Mouse (Mus musculus): Measurements from ENCODE around the gene Rpl11.
"Not testable (repeated sequence)": the region's sequence is repeated elsewhere in the genome, so short reads cannot be mapped to it uniquely, and the experiment has no call there.

Gene Rpl11

DNA sequence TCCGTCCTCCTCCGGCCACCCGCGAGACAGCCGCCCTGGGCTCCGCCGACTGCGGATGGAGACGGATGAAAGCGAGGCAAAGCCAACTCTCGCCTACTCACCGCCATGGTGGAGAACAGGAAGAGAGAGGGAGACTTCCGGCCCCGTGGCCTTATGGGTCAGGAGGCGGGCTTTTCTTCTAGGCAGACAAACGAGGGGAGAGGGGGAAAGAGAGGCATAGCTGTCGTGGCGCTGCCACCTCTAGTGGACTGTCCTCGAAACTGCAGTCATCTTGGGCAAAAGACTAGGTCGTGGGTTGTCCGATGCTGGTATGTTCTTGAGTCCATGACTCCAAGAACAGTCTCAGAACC lies at the start of gene Rpl11:
Gene Rpl11, minus strand, starts transcription at position 182 of the 350 bp plus-strand sequence.
- DNase-seq (ENCODE audit: low spot score in 2 of 2) = peak; percentile 95 to 96

DNA sequence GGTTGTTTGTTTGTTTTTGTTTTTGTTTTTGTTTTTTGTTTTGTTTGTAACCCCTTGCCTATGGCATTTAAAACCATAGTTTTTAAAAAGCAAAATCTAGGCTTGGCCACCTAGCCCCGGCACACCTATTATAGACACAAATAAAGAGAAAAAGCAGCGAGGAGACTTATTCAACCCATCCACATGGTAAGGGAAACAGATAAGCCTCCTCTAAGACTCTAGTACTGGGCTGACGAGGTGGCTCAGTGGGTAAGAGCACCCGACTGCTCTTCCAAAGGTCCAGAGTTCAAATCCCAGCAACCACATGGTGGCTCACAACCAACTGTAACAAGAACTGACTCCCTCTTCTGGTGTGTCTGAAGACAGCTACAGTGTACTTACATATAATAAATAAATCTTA lies 48.5 kb upstream of the Rpl11 start:
- not testable (repeated sequence) for DNase-seq (ENCODE audit: low spot score in 2 of 2)

GRCm38 (mm10) chr4:136100396-136101070 lies 47.3 kb upstream of the Rpl11 start:
- DNase-seq (ENCODE audit: low spot score in 2 of 2) = no peak

DNA sequence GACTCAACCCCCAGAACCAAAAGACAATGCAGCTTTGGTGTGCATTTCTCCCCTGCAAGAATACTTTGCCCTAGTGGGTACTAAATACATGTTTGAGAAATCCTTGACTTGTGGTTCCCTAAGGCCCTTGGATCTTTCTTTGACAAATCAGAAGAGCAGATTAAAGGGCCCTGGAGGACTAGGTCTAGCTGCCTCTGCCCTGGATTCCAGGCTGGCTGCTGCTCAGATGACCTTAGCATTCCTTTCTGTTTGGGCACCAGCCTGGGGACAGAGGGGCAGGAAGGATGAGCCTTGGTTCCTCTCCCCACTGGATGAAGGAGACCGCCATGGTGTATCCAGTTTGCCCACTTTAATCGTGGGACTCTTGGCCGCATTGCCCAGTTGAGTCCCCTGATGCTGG lies 45.2 kb upstream of the Rpl11 start:
- DNase-seq (ENCODE audit: low spot score in 2 of 2) = no peak

- DNase-seq (ENCODE audit: low spot score in 2 of 2) = no peak
These were observed 43.4 kb upstream of the Rpl11 start for GRCm38 (mm10) chr4:136096446-136097113.

DNA sequence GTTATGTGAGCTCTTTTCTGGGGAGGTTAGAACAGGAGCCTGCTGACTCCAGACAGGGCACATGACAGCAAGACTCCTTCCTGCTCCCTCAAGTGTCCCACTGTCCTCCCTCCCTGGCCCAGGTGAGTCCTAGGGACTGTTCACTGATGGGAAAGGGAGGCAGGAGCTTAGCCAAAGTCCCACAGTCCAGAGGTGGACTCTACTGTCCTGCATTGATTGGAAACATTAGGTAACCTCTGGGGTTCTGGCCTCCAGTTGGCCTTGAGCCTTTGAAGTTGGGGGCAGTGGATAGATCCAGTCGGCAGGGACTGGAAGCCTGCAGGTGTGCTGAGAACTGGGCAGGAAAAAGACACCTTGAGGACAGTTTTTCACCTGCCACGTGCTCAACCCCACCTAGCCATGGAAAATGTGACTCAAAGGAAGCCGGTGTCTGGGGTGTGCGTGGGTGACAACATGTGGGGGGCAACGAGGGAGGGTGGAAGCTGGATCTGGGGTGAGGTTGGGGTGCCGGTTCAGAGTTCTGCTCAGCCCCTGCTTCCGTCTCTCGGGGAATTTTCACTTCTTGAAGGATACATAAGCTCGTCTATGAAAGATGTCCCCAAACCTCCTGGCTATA lies 42.4 kb upstream of the Rpl11 start:
- DNase-seq (ENCODE audit: low spot score in 2 of 2) = no peak

DNA sequence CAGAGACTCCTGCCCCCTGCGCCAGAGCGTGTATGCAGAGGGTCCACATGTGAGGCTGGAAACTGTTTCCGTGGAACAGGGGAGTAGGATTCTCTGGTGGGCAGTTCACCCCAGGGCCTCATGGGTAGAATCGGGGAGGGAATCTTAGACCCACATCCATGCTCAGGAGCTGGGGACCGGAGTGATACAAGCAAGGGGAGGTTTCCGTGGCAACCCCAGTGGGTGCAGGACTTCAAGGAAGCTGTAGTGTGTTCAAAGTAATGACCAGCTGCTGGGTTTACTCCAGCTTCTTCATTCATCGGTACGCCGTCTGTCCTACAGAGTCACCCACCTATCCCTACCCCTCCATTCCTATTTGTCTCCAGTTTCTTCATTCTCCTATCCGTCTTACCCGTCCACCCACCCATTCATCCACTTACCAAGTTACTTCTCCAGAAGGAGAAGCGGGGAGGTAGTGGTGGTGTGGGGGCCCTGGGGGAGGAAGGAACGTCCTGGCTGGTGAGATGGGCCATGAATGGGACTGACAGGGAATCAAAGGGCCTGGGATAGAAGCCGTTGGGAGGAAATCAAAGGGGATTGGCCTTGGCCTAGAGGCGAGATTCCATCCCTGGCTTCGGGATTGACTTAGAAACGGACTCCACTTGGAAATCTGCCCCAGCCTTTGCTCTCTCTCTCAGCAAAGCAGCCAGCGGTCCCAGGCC lies 41.4 kb upstream of the Rpl11 start:
- peak; percentile 74 to 84 for DNase-seq (ENCODE audit: low spot score in 2 of 2)

- no peak for DNase-seq (ENCODE audit: low spot score in 2 of 2)
These were observed 39.3 kb upstream of the Rpl11 start for GRCm38 (mm10) chr4:136092498-136092897.

- no peak for DNase-seq (ENCODE audit: low spot score in 2 of 2)
These were observed 38.1 kb upstream of the Rpl11 start for GRCm38 (mm10) chr4:136091346-136091745.

DNA sequence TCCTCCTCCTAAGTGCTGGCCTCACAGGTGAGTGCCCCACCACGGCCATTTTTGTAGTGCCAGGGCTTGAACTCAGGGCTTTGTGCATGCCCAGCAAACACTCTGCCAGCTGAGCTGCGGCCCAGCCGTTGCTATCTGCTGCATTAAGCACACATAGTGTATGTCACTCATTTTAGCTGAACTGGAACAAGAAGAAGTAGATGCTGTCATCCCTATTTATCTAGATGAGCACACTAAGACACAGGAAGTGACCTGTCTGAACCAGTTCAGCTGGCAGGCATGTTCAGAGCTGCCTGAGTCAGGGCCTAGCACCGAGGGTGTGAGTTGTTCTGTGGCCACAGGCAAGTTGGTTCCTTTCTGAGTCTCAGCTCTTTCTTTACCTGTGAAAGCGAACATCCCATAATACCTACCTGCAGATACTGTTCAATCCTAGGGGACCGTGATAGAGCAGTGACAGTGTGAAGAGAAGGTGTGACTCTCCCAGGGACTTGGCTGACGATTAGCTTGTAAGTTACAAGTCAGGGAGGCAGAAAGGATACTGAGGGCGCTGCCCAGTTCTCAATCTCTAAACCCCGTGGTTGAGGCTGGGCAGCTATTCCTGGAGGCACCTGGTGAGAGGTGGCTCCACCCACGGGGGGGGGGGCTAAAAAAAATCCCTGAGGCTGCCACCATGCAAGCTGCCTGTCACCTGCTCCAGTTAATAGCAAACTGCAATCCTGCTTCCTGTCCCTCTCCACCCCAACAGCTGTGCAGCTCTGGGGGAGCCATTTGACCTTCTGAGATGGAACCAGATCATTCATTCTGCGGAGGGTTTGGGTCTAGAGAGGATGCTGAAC lies 36.7 kb upstream of the Rpl11 start:
- DNase-seq (ENCODE audit: low spot score in 2 of 2) = no peak

- DNase-seq (ENCODE audit: low spot score in 2 of 2) = no peak
These were observed 35.9 kb upstream of the Rpl11 start for GRCm38 (mm10) chr4:136088971-136089747.

GRCm38 (mm10) chr4:136088364-136088763 lies 35.1 kb upstream of the Rpl11 start:
- DNase-seq (ENCODE audit: low spot score in 2 of 2) = no peak

DNA sequence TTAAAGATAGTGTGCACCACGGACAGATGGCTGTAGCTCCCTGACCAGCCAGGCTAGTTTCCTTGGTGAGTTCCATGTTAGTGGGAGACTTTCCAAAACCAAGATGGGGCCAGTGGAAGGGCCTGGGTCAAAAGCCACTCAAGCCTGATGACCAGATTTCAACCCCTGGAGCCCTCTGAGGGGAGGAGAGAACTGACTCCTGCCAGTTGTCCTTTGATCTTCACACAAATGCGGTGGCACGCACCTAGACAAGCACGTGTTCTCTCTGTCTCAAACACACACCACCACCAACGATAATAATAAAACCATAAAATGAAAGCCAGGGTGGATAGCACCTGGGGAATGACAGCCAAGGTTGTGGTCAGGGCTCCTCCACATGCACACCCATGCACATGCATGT lies 34.0 kb upstream of the Rpl11 start:
- no peak for DNase-seq (ENCODE audit: low spot score in 2 of 2)

- DNase-seq (ENCODE audit: low spot score in 2 of 2) = no peak
These were observed 31.6 kb upstream of the Rpl11 start for GRCm38 (mm10) chr4:136084840-136085239.

DNA sequence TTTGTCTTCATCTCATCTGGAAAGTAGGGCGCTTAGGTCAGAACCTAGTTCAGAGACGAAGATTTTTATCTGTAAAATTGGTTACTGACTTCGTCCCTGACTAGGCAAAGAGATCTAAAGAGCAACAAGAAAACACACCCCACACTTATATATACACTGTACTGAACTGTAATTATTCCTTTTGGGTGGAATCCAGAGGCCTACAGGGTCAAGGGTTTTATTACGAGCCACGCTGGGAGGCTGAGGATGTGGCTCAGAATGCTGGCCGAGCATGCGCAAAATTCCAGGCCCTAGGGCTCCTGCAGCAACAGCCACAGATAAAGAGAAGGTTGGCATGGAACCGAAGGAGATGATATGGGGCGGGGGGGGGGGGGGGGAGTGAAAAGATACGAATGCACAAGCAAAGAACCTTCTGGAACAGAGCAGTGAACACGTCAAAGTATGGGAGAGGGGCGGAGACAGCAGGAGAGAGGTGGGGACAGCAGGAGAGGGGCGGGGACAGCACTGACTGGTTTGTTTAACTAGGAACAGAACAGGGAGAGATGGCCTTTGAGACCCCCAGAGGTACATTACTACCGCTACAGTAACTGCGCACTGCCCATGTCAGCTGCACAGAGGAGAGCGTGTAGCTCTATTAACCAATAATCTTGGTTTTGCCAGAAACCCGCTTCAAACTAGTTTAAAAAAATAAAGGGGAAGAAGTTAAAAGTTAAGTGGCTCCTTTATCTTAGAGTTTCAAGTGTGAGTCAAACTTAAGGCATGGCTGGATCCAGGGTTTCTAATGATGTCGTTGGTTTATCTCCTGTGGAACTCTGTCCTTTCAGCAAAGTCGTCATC lies 30.3 kb upstream of the Rpl11 start:
- no peak for DNase-seq (ENCODE audit: low spot score in 2 of 2)

DNA sequence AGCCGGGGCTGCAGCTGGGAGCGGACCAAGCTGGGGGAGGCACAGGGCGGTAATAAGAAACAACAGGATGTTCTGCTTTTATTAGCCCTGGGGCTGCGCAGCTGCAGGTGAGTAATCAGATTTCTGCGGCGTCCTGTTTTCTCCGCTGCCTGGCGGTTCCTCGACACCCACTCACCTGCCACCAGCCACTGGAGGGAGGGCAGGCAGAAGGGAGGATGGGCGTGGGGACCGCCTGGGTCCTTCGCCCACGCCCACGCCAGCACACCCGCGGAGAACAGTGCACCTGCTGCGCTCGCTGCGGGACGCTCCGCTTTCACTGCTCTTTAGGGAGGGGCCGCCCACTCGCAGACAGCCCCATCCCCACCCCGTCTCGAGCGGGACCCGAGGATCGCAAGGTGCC lies 28.5 kb upstream of the Rpl11 start:
- DNase-seq (ENCODE audit: low spot score in 2 of 2) = peak; percentile 30 to 31

GRCm38 (mm10) chr4:136078649-136079048 lies 25.4 kb upstream of the Rpl11 start:
- DNase-seq (ENCODE audit: low spot score in 2 of 2) = no peak

GRCm38 (mm10) chr4:136076776-136077538 lies 23.7 kb upstream of the Rpl11 start:
- DNase-seq (ENCODE audit: low spot score in 2 of 2) = no peak

DNA sequence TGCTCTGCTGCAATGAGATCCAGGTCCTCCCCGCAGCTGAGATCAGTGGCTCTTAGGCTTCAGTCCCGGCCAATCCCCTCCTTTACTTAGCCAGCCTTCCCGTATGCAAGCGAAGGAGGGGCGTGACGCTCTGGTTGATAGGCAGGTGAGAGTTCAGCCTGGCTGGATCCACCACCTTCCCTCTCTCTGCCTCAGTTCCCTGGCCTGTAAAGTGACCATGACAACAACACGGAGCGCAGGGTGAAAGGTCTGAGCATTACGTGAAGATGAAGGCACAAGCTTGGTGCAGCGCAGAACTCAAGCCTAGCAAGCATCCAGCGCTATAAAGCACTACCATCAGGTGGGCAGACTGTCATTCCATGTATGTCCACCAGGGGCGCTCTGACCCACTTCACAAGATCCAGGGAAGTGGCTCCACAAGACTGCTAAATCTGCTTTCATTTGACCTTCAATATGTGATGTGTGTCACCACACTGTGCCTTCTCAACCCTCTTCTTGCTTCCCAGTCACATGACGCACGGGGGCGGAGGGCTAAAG lies 18.0 kb upstream of the Rpl11 start:
- peak; percentile 71 to 72 for DNase-seq (ENCODE audit: low spot score in 2 of 2)

Measured in right cerebral cortex, postnatal 10 days (tissue).